Mouse (Mus musculus) MEL (cell line): ENCODE measurements around the gene Mettl7b. TPM values are rescaled to one million over a fixed set of nuclear protein-coding genes. Genes with fewer than 3 reads are reported as not detected.
A peak's percentile ranks its signal among the peaks of the same experiment; 100 is the strongest.

Experiments used
- DNase-seq: peaks from one replicate; pipeline ENCODE4 v3.0.0; 2011; ENCODE audit warnings: low read depth, low spot score
- H3K27ac ChIP-seq: 2 replicates; pipeline ENCODE4 v1.5.1; 2012; ENCODE audit warnings: low read depth, mild to moderate bottlenecking, control low read depth, low read length, moderate library complexity; ENCODE audit not compliant: control insufficient read depth
- H3K27me3 ChIP-seq, 2 experiments: fragments of 150-350 bp in 1 of 2; sonication (generic) in 1 of 2; 2 replicates each; pipeline ENCODE4 v1.6.1; 2012; ENCODE audit warnings: low read length in 2 of 2, mild to moderate bottlenecking in 2 of 2, improper control_type of control experiment in 1 of 2, moderate library complexity in 1 of 2; ENCODE audit not compliant: insufficient read depth in 2 of 2, control insufficient read depth in 1 of 2
- H3K36me3 ChIP-seq, 2 experiments: 2 replicates each; pipeline ENCODE4 v1.6.1; 2012 to 2014; ENCODE audit warnings: low read length in 2 of 2, improper control_type of control experiment in 1 of 2, inconsistent platforms in 1 of 2, mild to moderate bottlenecking in 1 of 2; ENCODE audit not compliant: insufficient read depth in 2 of 2, control insufficient read depth in 1 of 2
- H3K4me1 ChIP-seq, 2 experiments: fragments of 150-350 bp in 1 of 2; sonication (generic) in 1 of 2; 2 replicates each; pipeline ENCODE4 v1.6.1; 2012; ENCODE audit warnings: low read length in 2 of 2, improper control_type of control experiment in 1 of 2, mild to moderate bottlenecking in 1 of 2; ENCODE audit not compliant: insufficient read depth in 2 of 2, control insufficient read depth in 1 of 2
- H3K4me3 ChIP-seq, 2 experiments: fragments of 150-350 bp in 1 of 2; sonication (generic) in 1 of 2; 2 replicates each; pipeline ENCODE4 v1.5.1; 2012; ENCODE audit warnings: low read depth in 2 of 2, low read length in 2 of 2, mild to moderate bottlenecking in 2 of 2, moderate library complexity in 2 of 2, control low read depth in 1 of 2, improper control_type of control experiment in 1 of 2; ENCODE audit not compliant: control insufficient read depth in 1 of 2, insufficient read depth in 1 of 2
- H3K79me2 ChIP-seq: 2 replicates; pipeline ENCODE4 v1.6.1; 2012; ENCODE audit warnings: mild to moderate bottlenecking, low read length, moderate library complexity; ENCODE audit not compliant: control insufficient read depth, poor library complexity, insufficient read depth
- H3K9ac ChIP-seq: 2 replicates; pipeline ENCODE4 v1.6.1; 2012; ENCODE audit warnings: low read depth, mild to moderate bottlenecking, control low read depth, low read length, moderate library complexity; ENCODE audit not compliant: control insufficient read depth, poor library complexity, severe bottlenecking
- H3K9me3 ChIP-seq: fragments of 150-350 bp; sonication (generic); replicated peaks from 2 replicates; pipeline ENCODE4 v1.6.1; 2012; ENCODE audit warnings: mild to moderate bottlenecking, low read length, improper control_type of control experiment, moderate library complexity; ENCODE audit not compliant: insufficient read depth
- BHLHE40 ChIP-seq: IDR thresholded peaks from 2 replicates; pipeline ENCODE4 v1.6.1; 2012; ENCODE audit warnings: low read depth, mild to moderate bottlenecking, inconsistent platforms, low read length, improper control_type of control experiment, borderline replicate concordance
- CHD1 ChIP-seq: IDR thresholded peaks from 2 replicates; pipeline ENCODE4 v1.6.1; 2012; ENCODE audit warnings: low read depth, mild to moderate bottlenecking, inconsistent platforms, low read length, improper control_type of control experiment
- CHD2 ChIP-seq: IDR thresholded peaks from 2 replicates; pipeline ENCODE4 v1.6.1; 2011; ENCODE audit warnings: low read length, improper control_type of control experiment
- CTCF ChIP-seq, 3 experiments: IDR thresholded peaks in 2 of 3; conservative IDR thresholded peaks in 1 of 3; 2 replicates each; pipeline ENCODE4 v1.5.1; 2011 to 2012; ENCODE audit warnings: low read length in 3 of 3, low read depth in 2 of 3, mild to moderate bottlenecking in 2 of 3, improper control_type of control experiment in 1 of 3, inconsistent platforms in 1 of 3, mixed read lengths in 1 of 3, moderate library complexity in 1 of 3; ENCODE audit not compliant: control insufficient read depth in 1 of 3, insufficient read depth in 1 of 3, poor library complexity in 1 of 3, severe bottlenecking in 1 of 3
- E2F4 ChIP-seq: IDR thresholded peaks from 2 replicates; pipeline ENCODE4 v1.6.1; 2011; ENCODE audit warnings: low read depth, low read length, improper control_type of control experiment, borderline replicate concordance
- ELF1 ChIP-seq: IDR thresholded peaks from 2 replicates; pipeline ENCODE4 v1.6.1; 2014; ENCODE audit warnings: low read depth, mild to moderate bottlenecking, inconsistent platforms, low read length, improper control_type of control experiment, moderate library complexity
- EP300 ChIP-seq, 2 experiments: IDR thresholded peaks; 2 replicates each; pipeline ENCODE4 v1.6.1; 2011; ENCODE audit warnings: improper control_type of control experiment in 2 of 2, low read length in 2 of 2, low read depth in 1 of 2, mild to moderate bottlenecking in 1 of 2
- ETS1 ChIP-seq: IDR thresholded peaks from 2 replicates; pipeline ENCODE4 v1.6.1; 2012; ENCODE audit warnings: low read depth, mild to moderate bottlenecking, inconsistent platforms, low read length, improper control_type of control experiment, moderate library complexity
- GABPA ChIP-seq: IDR thresholded peaks from 2 replicates; pipeline ENCODE4 v1.6.1; 2012; ENCODE audit warnings: low read depth, mild to moderate bottlenecking, inconsistent platforms, low read length, improper control_type of control experiment, moderate library complexity
- GATA1 ChIP-seq: IDR thresholded peaks from 2 replicates; pipeline ENCODE4 v1.6.1; 2011; ENCODE audit warnings: low read depth, low read length, improper control_type of control experiment
- HCFC1 ChIP-seq: IDR thresholded peaks from 2 replicates; pipeline ENCODE4 v1.6.1; 2012; ENCODE audit warnings: low read depth, mild to moderate bottlenecking, inconsistent platforms, low read length, improper control_type of control experiment, moderate library complexity
- JUND ChIP-seq: IDR thresholded peaks from 2 replicates; pipeline ENCODE4 v1.6.1; 2011; ENCODE audit warnings: low read depth, mild to moderate bottlenecking, improper control_type of control experiment, low read length
- KAT2A ChIP-seq: conservative IDR thresholded peaks from 2 replicates; pipeline ENCODE4 v1.6.1; 2012; ENCODE audit warnings: low read depth, low read length, improper control_type of control experiment, inconsistent platforms
- MAFK ChIP-seq: IDR thresholded peaks from 2 replicates; pipeline ENCODE4 v1.6.1; 2011; ENCODE audit warnings: low read depth, mild to moderate bottlenecking, low read length, improper control_type of control experiment, borderline replicate concordance
- MAX ChIP-seq: IDR thresholded peaks from 2 replicates; pipeline ENCODE4 v1.6.1; 2011; ENCODE audit warnings: low read length, improper control_type of control experiment
- MAZ ChIP-seq: IDR thresholded peaks from 2 replicates; pipeline ENCODE4 v1.6.1; 2012; ENCODE audit warnings: low read depth, mild to moderate bottlenecking, inconsistent platforms, low read length, improper control_type of control experiment
- MEF2A ChIP-seq: IDR thresholded peaks from 2 replicates; pipeline ENCODE4 v1.6.1; 2014; ENCODE audit warnings: low read depth, mild to moderate bottlenecking, inconsistent platforms, low read length, improper control_type of control experiment; ENCODE audit not compliant: poor library complexity, insufficient replicate concordance, severe bottlenecking; ENCODE audit errors: extremely low read depth
- MXI1 ChIP-seq: IDR thresholded peaks from 2 replicates; pipeline ENCODE4 v1.6.1; 2011; ENCODE audit warnings: mild to moderate bottlenecking, low read depth, low read length, improper control_type of control experiment
- MYB ChIP-seq: IDR thresholded peaks from 2 replicates; pipeline ENCODE4 v1.6.1; 2011; ENCODE audit warnings: mild to moderate bottlenecking, low read depth, low read length, improper control_type of control experiment
- MYC ChIP-seq: IDR thresholded peaks from 2 replicates; pipeline ENCODE4 v1.6.1; 2011; ENCODE audit warnings: low read depth, mild to moderate bottlenecking, low read length, improper control_type of control experiment, moderate library complexity
- NELFE ChIP-seq: IDR thresholded peaks from 2 replicates; pipeline ENCODE4 v1.6.1; 2011; ENCODE audit warnings: low read depth, low read length, improper control_type of control experiment
- NRF1 ChIP-seq: IDR thresholded peaks from 2 replicates; pipeline ENCODE4 v1.6.1; 2014; ENCODE audit warnings: low read depth, mild to moderate bottlenecking, inconsistent platforms, low read length, improper control_type of control experiment, moderate library complexity; ENCODE audit not compliant: poor library complexity, insufficient read depth, severe bottlenecking
- POLR2A ChIP-seq, 2 experiments: IDR thresholded peaks; 2 replicates each; pipeline ENCODE4 v1.6.1; 2011 to 2012; ENCODE audit warnings: low read length in 2 of 2, mild to moderate bottlenecking in 2 of 2, control low read depth in 1 of 2, improper control_type of control experiment in 1 of 2, low read depth in 1 of 2, moderate library complexity in 1 of 2; ENCODE audit not compliant: control insufficient read depth in 1 of 2, insufficient read depth in 1 of 2, poor library complexity in 1 of 2
- POLR2AphosphoS2 ChIP-seq: IDR thresholded peaks from 2 replicates; pipeline ENCODE4 v1.6.1; 2011; ENCODE audit warnings: low read length, improper control_type of control experiment
- POLR2AphosphoS5 ChIP-seq: IDR thresholded peaks from 2 replicates; pipeline ENCODE4 v1.6.1; 2012; ENCODE audit warnings: low read depth, borderline replicate concordance, mild to moderate bottlenecking, inconsistent platforms, low read length, moderate library complexity, mixed read lengths
- RAD21 ChIP-seq: IDR thresholded peaks from 2 replicates; pipeline ENCODE4 v1.6.1; 2011; ENCODE audit warnings: mild to moderate bottlenecking, low read depth, low read length, improper control_type of control experiment
- RCOR1 ChIP-seq: IDR thresholded peaks from 2 replicates; pipeline ENCODE4 v1.6.1; 2012; ENCODE audit warnings: low read depth, mild to moderate bottlenecking, inconsistent platforms, low read length, improper control_type of control experiment
- SIN3A ChIP-seq: IDR thresholded peaks from 2 replicates; pipeline ENCODE4 v1.6.1; 2012; ENCODE audit warnings: low read length, improper control_type of control experiment, inconsistent platforms
- TAL1 ChIP-seq: IDR thresholded peaks from 2 replicates; pipeline ENCODE4 v1.6.1; 2012; ENCODE audit warnings: mild to moderate bottlenecking, inconsistent platforms, low read length, moderate library complexity, mixed read lengths
- TBP ChIP-seq: IDR thresholded peaks from 2 replicates; pipeline ENCODE4 v1.8.0; 2011; ENCODE audit warnings: low read depth, low read length, improper control_type of control experiment
- TCF12 ChIP-seq: IDR thresholded peaks from 2 replicates; pipeline ENCODE4 v1.6.1; 2014; ENCODE audit warnings: low read depth, mild to moderate bottlenecking, inconsistent platforms, low read length, improper control_type of control experiment, moderate library complexity
- UBTF ChIP-seq: IDR thresholded peaks from 2 replicates; pipeline ENCODE4 v1.6.1; 2012; ENCODE audit warnings: low read depth, mild to moderate bottlenecking, inconsistent platforms, low read length, improper control_type of control experiment, moderate library complexity, borderline replicate concordance; ENCODE audit not compliant: insufficient read depth
- USF1 ChIP-seq: IDR thresholded peaks from 2 replicates; pipeline ENCODE4 v1.6.1; 2014; ENCODE audit warnings: low read depth, mild to moderate bottlenecking, inconsistent platforms, low read length, improper control_type of control experiment, moderate library complexity
- USF2 ChIP-seq, 2 experiments: IDR thresholded peaks; 2 replicates each; pipeline ENCODE4 v1.6.1; 2011 to 2012; ENCODE audit warnings: improper control_type of control experiment in 2 of 2, low read length in 2 of 2, borderline replicate concordance in 1 of 2, inconsistent platforms in 1 of 2, low read depth in 1 of 2, mild to moderate bottlenecking in 1 of 2; ENCODE audit not compliant: insufficient read depth in 1 of 2
- ZC3H11A ChIP-seq: IDR thresholded peaks from 2 replicates; pipeline ENCODE4 v1.6.1; 2012; ENCODE audit warnings: low read depth, mild to moderate bottlenecking, inconsistent platforms, low read length, improper control_type of control experiment
- ZKSCAN1 ChIP-seq: IDR thresholded peaks from 2 replicates; pipeline ENCODE4 v1.6.1; 2012; ENCODE audit warnings: low read depth, mild to moderate bottlenecking, inconsistent platforms, low read length, improper control_type of control experiment, moderate library complexity
- ZMIZ1 ChIP-seq: IDR thresholded peaks from 2 replicates; pipeline ENCODE4 v1.6.1; 2012; ENCODE audit warnings: low read depth, mild to moderate bottlenecking, inconsistent platforms, low read length, improper control_type of control experiment, moderate library complexity
- ZNF384 ChIP-seq: IDR thresholded peaks from 2 replicates; pipeline ENCODE4 v1.6.1; 2012; ENCODE audit warnings: low read depth, mild to moderate bottlenecking, inconsistent platforms, low read length, improper control_type of control experiment
- polyA plus RNA-seq, 2 experiments: library from polyadenylated mRNA; stranded (reverse) in 1 of 2; unstranded in 1 of 2; fragments of >175 nt in 1 of 2; fragments of >200 nt in 1 of 2; gene quantifications; 2 replicates each; pipeline versions ENCODE4 v1.2.1 to v1.2.4; 2012; ENCODE audit warnings: low replicate concordance in 2 of 2, low read depth in 1 of 2; ENCODE audit not compliant: insufficient read length in 2 of 2, insufficient read depth in 1 of 2, missing spikeins in 1 of 2
- total RNA-seq: library from RNA; depleted of rRNA; stranded (reverse); fragments of 300-350 nt; gene quantifications from 2 replicates; pipeline ENCODE4 v1.2.3, GENCODE M21; 2012

The Mettl7b gene
- total and polyA plus RNA-seq, 3 experiments: not detected

DNA sequence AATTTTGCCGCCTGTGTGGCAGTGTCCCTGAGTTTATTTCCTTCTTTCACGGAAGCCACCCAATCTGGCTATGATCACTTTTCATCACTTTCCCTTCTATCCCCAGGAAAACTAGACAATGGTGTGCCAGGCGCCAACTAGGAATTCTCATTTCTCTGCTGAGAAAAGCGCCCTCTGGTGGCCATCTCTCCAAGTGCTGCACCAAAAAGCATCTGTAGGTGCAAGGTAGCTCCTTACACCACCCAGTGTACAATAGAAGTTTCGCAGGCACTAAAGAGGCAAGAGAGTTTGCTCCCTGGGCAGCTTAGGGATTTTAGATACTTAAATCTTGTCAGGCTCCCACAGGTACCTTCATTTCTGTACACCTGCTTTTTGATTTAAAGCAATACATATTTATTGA, 47.6 kb downstream of the Mettl7b start:
- Histone ChIP-seq H3K4me1 (no peaks in the 10 kb centered on the region), H3K9me3 (no peaks in the 10 kb centered on the region), H3K27ac (no peak overlapping the region), H3K9ac (no peak overlapping the region), H3K36me3 (no peaks in the 10 kb centered on the region), H3K4me3 (no peak overlapping the region), H3K27me3 (peaks cover 0 to 1% of the 10 kb centered on the region in 2 experiments; a peak in 1 of 4 replicates), H3K79me2 (no peaks in the 10 kb centered on the region)
- peak; percentile 87 for DNase-seq
- TF ChIP-seq USF1 (no peak), TBP (no peak), NRF1 (no peak), MYC (no peak), CTCF (IDR thresholded peaks at IDR 0.05 in 2 of 3, conservative IDR thresholded peaks at IDR 0.05 in 1 of 3; ENCODE audit: control insufficient read depth in 1 of 3, insufficient read depth in 1 of 3, low read depth in 2 of 3, low read length in 3 of 3, poor library complexity in 1 of 3, severe bottlenecking in 1 of 3) (peak; percentile 96 to 100 (median 96)), MAX (no peak), SIN3A (no peak), MAFK (no peak), RCOR1 (no peak), HCFC1 (0 out of 2 replicates have a peak, but pooled peaks have one; percentile 26), GATA1 (no peak), EP300 (IDR thresholded peaks at IDR 0.05; ENCODE audit: low read depth in 1 of 2, low read length in 2 of 2) (no peak), MYB (no peak), ZNF384 (0 out of 2 replicates have a peak, but pooled peaks have one; percentile 25), POLR2AphosphoS5 (no peak), ZKSCAN1 (no peak), CHD2 (no peak), MAZ (no peak), TCF12 (no peak), E2F4 (no peak), MEF2A (no peak), UBTF (no peak), ZMIZ1 (no peak), KAT2A (no peak), GABPA (no peak), ETS1 (no peak), POLR2A (IDR thresholded peaks at IDR 0.05; ENCODE audit: control insufficient read depth in 1 of 2, insufficient read depth in 1 of 2, low read depth in 1 of 2, low read length in 2 of 2, poor library complexity in 1 of 2) (no peak), USF2 (IDR thresholded peaks at IDR 0.05; ENCODE audit: borderline replicate concordance in 1 of 2, insufficient read depth in 1 of 2, low read depth in 1 of 2, low read length in 2 of 2) (no peak), BHLHE40 (no peak), MXI1 (no peak), ZC3H11A (peak; percentile 63), POLR2AphosphoS2 (no peak), ELF1 (no peak), CHD1 (no peak), RAD21 (peak; percentile 71), NELFE (no peak), JUND (0 out of 2 replicates have a peak, but pooled peaks have one; percentile 20), TAL1 (no peak)
